14 mouse cellular contexts compared by ENCODE assay signal in the genomic region with DNA sequence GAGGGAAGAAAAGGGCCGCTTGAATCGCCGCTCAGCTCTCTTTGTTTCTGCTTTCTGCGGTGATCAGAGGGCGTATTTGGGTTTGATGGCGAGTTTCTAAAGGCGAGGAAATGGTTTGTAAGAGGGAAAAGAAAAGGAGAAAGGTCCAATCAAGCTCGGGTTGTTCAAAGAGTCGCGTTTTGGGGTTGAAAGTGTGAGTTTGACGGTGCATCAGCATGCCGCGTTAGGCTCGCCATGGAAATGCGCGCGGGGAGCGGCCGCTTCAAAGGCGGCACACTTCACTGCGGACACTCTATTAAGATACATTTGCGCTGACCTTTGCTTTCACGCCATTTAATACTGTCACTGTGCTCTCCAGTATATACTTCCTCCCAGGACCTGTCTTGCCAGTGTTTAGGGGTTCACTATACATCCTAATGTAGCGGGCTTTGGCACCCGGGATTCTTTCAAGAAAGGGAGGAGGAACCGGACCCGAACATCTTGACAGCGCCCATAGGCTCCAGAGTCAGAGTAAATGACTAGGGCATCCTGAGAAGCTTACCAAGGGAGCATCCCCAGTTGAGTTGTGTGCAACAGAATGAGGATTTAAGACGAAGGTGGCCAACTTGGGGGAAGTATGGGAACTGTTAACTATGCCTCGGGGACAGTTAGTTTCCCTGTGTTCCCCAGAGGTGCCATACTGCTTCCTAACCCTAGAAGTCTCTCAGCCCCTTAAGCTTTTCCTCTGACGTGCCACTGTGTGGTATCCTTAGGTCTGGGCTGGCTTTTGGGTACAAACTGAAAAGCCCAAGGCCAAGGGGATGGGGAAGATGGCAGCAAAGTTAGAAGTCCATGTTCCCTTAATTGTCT. TPM values are rescaled to one million over a fixed set of nuclear protein-coding genes. Genes with fewer than 3 reads are reported as not detected.
DNase-seq lines count a peak whose midpoint lies in the region; ATAC-seq and TF ChIP-seq lines count a peak whose summit lies in the region.
"Had no signal": no experiment of that assay in that cellular context is flagged by ENCODE, and none has a peak within 500 bp of the region (broad histone marks: within the 10 kb centered on the region; RNA-seq: fewer than 3 reads in every experiment).

No protein-coding gene starts in this region.

- no peaks in the 10 kb centered on the region for H3K36me3 ChIP-seq in intestine, embryonic 14.5 days (ENCODE audit: control insufficient read depth, insufficient read depth, low read length)
- no peaks in the 10 kb centered on the region for H3K36me3 ChIP-seq in intestine, embryonic 15.5 days
- H3K36me3 ChIP-seq in embryonic facial prominence, embryonic 10.5 days (replicated peaks), result no peaks in the 10 kb centered on the region
- H3K36me3 ChIP-seq in hindbrain, embryonic 15.5 days, result no peaks in the 10 kb centered on the region
- no peaks in the 10 kb centered on the region for H3K36me3 ChIP-seq in neural tube, embryonic 11.5 days (ENCODE audit: control insufficient read depth, insufficient read depth, low read length)
- H3K36me3 ChIP-seq in thymus, adult 2 months (ENCODE audit: control insufficient read depth, insufficient read depth, low read length), result no peaks in the 10 kb centered on the region
- H3K36me3 ChIP-seq in kidney, embryonic 14.5 days (ENCODE audit: control insufficient read depth, insufficient read depth, low read length), result no peaks in the 10 kb centered on the region
- H3K36me3 ChIP-seq: liver, embryonic 13.5 days had no signal

- no peak overlapping the region for H3K9ac ChIP-seq in intestine, embryonic 14.5 days (ENCODE audit: low read length)
- H3K9ac ChIP-seq in intestine, embryonic 15.5 days, result no peak overlapping the region
- peak overlapping the region; percentile 15; the same call in 1 of the 2 replicates for H3K9ac ChIP-seq in hindbrain, embryonic 15.5 days
- peak overlapping the region; percentile 35 for H3K9ac ChIP-seq in neural tube, embryonic 11.5 days (ENCODE audit: low read length)
- H3K9ac ChIP-seq in kidney, embryonic 14.5 days (ENCODE audit: low read depth, low read length), result no peak overlapping the region
- H3K9ac ChIP-seq: liver, embryonic 13.5 days had no signal

- no peak for TF ChIP-seq POLR2A in thymus, adult 2 months (IDR thresholded peaks at IDR 0.05; ENCODE audit: control insufficient read depth, extremely low read depth, insufficient read depth, low read length, poor library complexity)

- ATAC-seq in intestine, embryonic 14.5 days (replicated peaks; ENCODE audit: low FRiP score, low TSS enrichment, low read depth), result no peak
- ATAC-seq in intestine, embryonic 15.5 days, result no peak
- ATAC-seq in hindbrain, embryonic 15.5 days (ENCODE audit: low FRiP score, low read depth), result 0 out of 2 replicates have a peak, but pooled peaks have one; percentile 12
- ATAC-seq in neural tube, embryonic 11.5 days (ENCODE audit: insufficient read depth, low FRiP score, low TSS enrichment), result peak; percentile 37
- ATAC-seq in kidney, embryonic 14.5 days (ENCODE audit: low FRiP score, low TSS enrichment), result no peak

- H3K27ac ChIP-seq in intestine, embryonic 14.5 days (ENCODE audit: low read depth), result no peak overlapping the region
- no peak overlapping the region for H3K27ac ChIP-seq in intestine, embryonic 15.5 days
- no peak overlapping the region for H3K27ac ChIP-seq in embryonic facial prominence, embryonic 10.5 days (replicated peaks)
- peak overlapping the region; percentile 96 for H3K27ac ChIP-seq in hindbrain, embryonic 15.5 days (replicated peaks)
- peak overlapping the region; percentile 93 for H3K27ac ChIP-seq in neural tube, embryonic 11.5 days (ENCODE audit: low read depth, low read length)
- H3K27ac ChIP-seq in thymus, adult 2 months (ENCODE audit: control insufficient read depth, insufficient read depth, low read length), result no peak overlapping the region
- H3K27ac ChIP-seq in kidney, embryonic 14.5 days (ENCODE audit: low read depth, low read length), result no peak overlapping the region
- H3K27ac ChIP-seq: liver, embryonic 13.5 days had no signal

- H3K4me2 ChIP-seq in intestine, embryonic 14.5 days (ENCODE audit: low read length), result no peak overlapping the region
- no peak overlapping the region for H3K4me2 ChIP-seq in intestine, embryonic 15.5 days (replicated peaks)
- peak overlapping the region; percentile 44 for H3K4me2 ChIP-seq in hindbrain, embryonic 15.5 days
- H3K4me2 ChIP-seq in neural tube, embryonic 11.5 days (ENCODE audit: low read depth), result peak overlapping the region; percentile 84
- H3K4me2 ChIP-seq in kidney, embryonic 14.5 days (replicated peaks; ENCODE audit: low read depth, low read length), result no peak overlapping the region
- H3K4me2 ChIP-seq: liver, embryonic 13.5 days had no signal

- H3K4me1 ChIP-seq in intestine, embryonic 14.5 days (replicated peaks; ENCODE audit: control insufficient read depth, insufficient read depth, low read length), result no peaks in the 10 kb centered on the region
- H3K4me1 ChIP-seq in intestine, embryonic 15.5 days (replicated peaks), result no peaks in the 10 kb centered on the region
- H3K4me1 ChIP-seq in embryonic facial prominence, embryonic 10.5 days, result peaks cover 3% of the 10 kb centered on the region; the same call in 1 of the 2 replicates
- peaks cover 12% of the 10 kb centered on the region for H3K4me1 ChIP-seq in hindbrain, embryonic 15.5 days (replicated peaks)
- peaks cover 5% of the 10 kb centered on the region; the same call in 1 of the 2 replicates for H3K4me1 ChIP-seq in neural tube, embryonic 11.5 days (ENCODE audit: control insufficient read depth, insufficient read depth, low read length)
- no peaks in the 10 kb centered on the region for H3K4me1 ChIP-seq in thymus, adult 2 months (replicated peaks; ENCODE audit: control insufficient read depth, insufficient read depth, low read length)
- H3K4me1 ChIP-seq in kidney, embryonic 14.5 days (ENCODE audit: control insufficient read depth, insufficient read depth, low read length), result no peaks in the 10 kb centered on the region
- H3K4me1 ChIP-seq: liver, embryonic 13.5 days had no signal

- TF ChIP-seq CTCF in thymus, adult 2 months (IDR thresholded peaks at IDR 0.05; ENCODE audit: borderline replicate concordance, control insufficient read depth, extremely low read depth, insufficient read depth, low read length, poor library complexity), result no peak

- under 1% methylated on average over 31 of the region's 31 CpGs for WGBS in intestine, embryonic 14.5 days
- under 1% methylated on average over 31 of the region's 31 CpGs for WGBS in intestine, embryonic 15.5 days
- under 1% methylated on average over 31 of the region's 31 CpGs for WGBS in embryonic facial prominence, embryonic 10.5 days
- 3% methylated on average over 31 of the region's 31 CpGs for WGBS in hindbrain, embryonic 15.5 days
- WGBS in neural tube, embryonic 11.5 days, result under 1% methylated on average over 31 of the region's 31 CpGs
- 6% methylated on average over 31 of the region's 31 CpGs for WGBS in thymus, adult 2 months
- under 1% methylated on average over 31 of the region's 31 CpGs for WGBS in kidney, embryonic 14.5 days

- H3K27me3 ChIP-seq in intestine, embryonic 14.5 days (replicated peaks; ENCODE audit: control insufficient read depth, insufficient read depth, low read length), result peaks cover 100% of the 10 kb centered on the region
- H3K27me3 ChIP-seq in intestine, embryonic 15.5 days (replicated peaks), result peaks cover 98% of the 10 kb centered on the region
- peaks cover 100% of the 10 kb centered on the region for H3K27me3 ChIP-seq in embryonic facial prominence, embryonic 10.5 days (replicated peaks; ENCODE audit: low read depth, poor library complexity, severe bottlenecking)
- H3K27me3 ChIP-seq in hindbrain, embryonic 15.5 days, result peaks cover 67% of the 10 kb centered on the region
- H3K27me3 ChIP-seq in neural tube, embryonic 11.5 days (ENCODE audit: control insufficient read depth, insufficient read depth, low read length), result peaks cover 90% of the 10 kb centered on the region
- no peaks in the 10 kb centered on the region; the same call in 1 of the 2 replicates for H3K27me3 ChIP-seq in thymus, adult 2 months (ENCODE audit: control insufficient read depth, insufficient read depth, low read length)
- H3K27me3 ChIP-seq in kidney, embryonic 14.5 days (ENCODE audit: control insufficient read depth, insufficient read depth, low read length), result peaks cover 99% of the 10 kb centered on the region

- H3K4me3 ChIP-seq in intestine, embryonic 14.5 days (ENCODE audit: low read depth, low read length), result no peak overlapping the region
- no peak overlapping the region for H3K4me3 ChIP-seq in intestine, embryonic 15.5 days (replicated peaks)
- peak overlapping the region; percentile 18; the same call in 1 of the 2 replicates for H3K4me3 ChIP-seq in embryonic facial prominence, embryonic 10.5 days
- peak overlapping the region; percentile 10 for H3K4me3 ChIP-seq in hindbrain, embryonic 15.5 days
- peak overlapping the region; percentile 16; the same call in 1 of the 2 replicates for H3K4me3 ChIP-seq in neural tube, embryonic 11.5 days (ENCODE audit: low read depth, low read length)
- no peak overlapping the region for H3K4me3 ChIP-seq in thymus, adult 2 months (ENCODE audit: control insufficient read depth, insufficient read depth, low read length)
- H3K4me3 ChIP-seq in kidney, embryonic 14.5 days (ENCODE audit: low read length), result no peak overlapping the region
- H3K4me3 ChIP-seq: liver, embryonic 13.5 days had no signal

- DNase-seq in intestine, embryonic 14.5 days (ENCODE audit: low spot score), result peak; percentile 55
- peak; percentile 50 for DNase-seq in embryonic facial prominence, embryonic 10.5 days (ENCODE audit: low spot score)
- DNase-seq in neural tube, embryonic 11.5 days (ENCODE audit: low spot score), result peak; percentile 81
- no peak for DNase-seq in thymus, adult 2 months
- DNase-seq in spleen, postnatal 10 days (ENCODE audit: low spot score in 2 of 2), result no peak
- DNase-seq: adrenal gland, adult 8-10 months; B cell, adult 2 months; kidney, adult 18-20 months; liver, embryonic 13.5 days had no signal

- H3K9me3 ChIP-seq in intestine, embryonic 14.5 days (ENCODE audit: control insufficient read depth, low read length), result no peaks in the 10 kb centered on the region
- H3K9me3 ChIP-seq in intestine, embryonic 15.5 days, result no peaks in the 10 kb centered on the region
- no peaks in the 10 kb centered on the region for H3K9me3 ChIP-seq in embryonic facial prominence, embryonic 10.5 days
- no peaks in the 10 kb centered on the region for H3K9me3 ChIP-seq in hindbrain, embryonic 15.5 days
- H3K9me3 ChIP-seq in neural tube, embryonic 11.5 days (ENCODE audit: control insufficient read depth, low read length), result no peaks in the 10 kb centered on the region
- no peaks in the 10 kb centered on the region for H3K9me3 ChIP-seq in kidney, embryonic 14.5 days (ENCODE audit: control insufficient read depth, low read length)
- H3K9me3 ChIP-seq: liver, embryonic 13.5 days had no signal

RNA-seq across cellular contexts. Expression of a gene that starts 21.5 kb away (rescaled TPM):
- not detected in 2 replicates for polyA plus RNA-seq in intestine, embryonic 14.5 days (2014; fragmentation: Nextera tagmentation; extraction: Ambion mirVana)
- polyA plus RNA-seq in intestine, embryonic 15.5 days (2015; fragmentation: Nextera tagmentation; extraction: Ambion mirVana), result 0.09 TPM in 1 of 2 replicates, not detected in the other
- polyA plus RNA-seq in embryonic facial prominence, embryonic 10.5 days (2016; fragmentation: Nextera tagmentation; extraction: Ambion mirVana), result 1.5 and 1.7 TPM in 2 replicates
- polyA plus RNA-seq in hindbrain, embryonic 15.5 days (2015; fragmentation: Nextera tagmentation; extraction: Ambion mirVana), result 13.5 and 14.8 TPM in 2 replicates
- 17.3 and 17.9 TPM in 2 replicates for polyA plus RNA-seq in neural tube, embryonic 11.5 days (2014; fragmentation: Nextera tagmentation; extraction: Ambion mirVana)
- 0.19 and 0.28 TPM in 2 replicates for polyA plus RNA-seq in thymus, adult 2 months (2012; rRNA removed)
- 0.04 TPM in 1 of 2 replicates, not detected in the other for polyA plus RNA-seq in kidney, embryonic 14.5 days (2014; fragmentation: Nextera tagmentation; extraction: Ambion mirVana)
- polyA plus RNA-seq: heart, embryonic 14.5 days; stomach, embryonic 14.5 days had no signal

RNA-seq across cellular contexts. Expression of a gene that starts 24.9 kb away (rescaled TPM):
- polyA plus RNA-seq in intestine, embryonic 14.5 days (2014; fragmentation: Nextera tagmentation; extraction: Ambion mirVana), result not detected in 2 replicates
- polyA plus RNA-seq in intestine, embryonic 15.5 days (2015; fragmentation: Nextera tagmentation; extraction: Ambion mirVana), result 0.16 TPM in 1 of 2 replicates, not detected in the other
- 4.0 and 5.5 TPM in 2 replicates for polyA plus RNA-seq in embryonic facial prominence, embryonic 10.5 days (2016; fragmentation: Nextera tagmentation; extraction: Ambion mirVana)
- 52.6 and 61.6 TPM in 2 replicates for polyA plus RNA-seq in hindbrain, embryonic 15.5 days (2015; fragmentation: Nextera tagmentation; extraction: Ambion mirVana)
- 52.2 and 58.1 TPM in 2 replicates for polyA plus RNA-seq in neural tube, embryonic 11.5 days (2014; fragmentation: Nextera tagmentation; extraction: Ambion mirVana)
- not detected in 2 replicates for polyA plus RNA-seq in thymus, adult 2 months (2012; rRNA removed)
- not detected in 2 replicates for polyA plus RNA-seq in kidney, embryonic 14.5 days (2014; fragmentation: Nextera tagmentation; extraction: Ambion mirVana)
- polyA plus RNA-seq: heart, embryonic 14.5 days; liver, embryonic 13.5 days; stomach, embryonic 14.5 days had no signal

Comparison
In these comparisons a context has a peak if more than half of its experiments do, and no peak if none do; other contexts are left out.
1. ATAC-seq: peak in hindbrain, embryonic 15.5 days (single experiment) and neural tube, embryonic 11.5 days (single experiment); none in intestine, embryonic 14.5 days (single experiment), intestine, embryonic 15.5 days (single experiment) and kidney, embryonic 14.5 days (single experiment).
2. DNase-seq: peak in intestine, embryonic 14.5 days (single experiment), embryonic facial prominence, embryonic 10.5 days (single experiment) and neural tube, embryonic 11.5 days (single experiment); none in thymus, adult 2 months (single experiment) and spleen, postnatal 10 days (0 of 2).
3. H3K27ac ChIP-seq: peak in hindbrain, embryonic 15.5 days (single experiment) and neural tube, embryonic 11.5 days (single experiment); none in intestine, embryonic 14.5 days (single experiment), intestine, embryonic 15.5 days (single experiment), embryonic facial prominence, embryonic 10.5 days (single experiment), thymus, adult 2 months (single experiment) and kidney, embryonic 14.5 days (single experiment).
4. H3K4me2 ChIP-seq: peak in hindbrain, embryonic 15.5 days (single experiment) and neural tube, embryonic 11.5 days (single experiment); none in intestine, embryonic 14.5 days (single experiment), intestine, embryonic 15.5 days (single experiment) and kidney, embryonic 14.5 days (single experiment).
5. H3K4me3 ChIP-seq: peak in embryonic facial prominence, embryonic 10.5 days (single experiment), hindbrain, embryonic 15.5 days (single experiment) and neural tube, embryonic 11.5 days (single experiment); none in intestine, embryonic 14.5 days (single experiment), intestine, embryonic 15.5 days (single experiment), thymus, adult 2 months (single experiment) and kidney, embryonic 14.5 days (single experiment).
6. H3K9ac ChIP-seq: peak in hindbrain, embryonic 15.5 days (single experiment) and neural tube, embryonic 11.5 days (single experiment); none in intestine, embryonic 14.5 days (single experiment), intestine, embryonic 15.5 days (single experiment) and kidney, embryonic 14.5 days (single experiment).